Mouse (Mus musculus): Measurements from ENCODE around the gene Ankzf1. TPM values are rescaled to one million over a fixed set of nuclear protein-coding genes. Genes with fewer than 3 reads are reported as not detected.

The Ankzf1 gene
- total RNA-seq, 2 experiments from 2014 or later: 4.3 to 5.0 TPM

GRCm38 (mm10) chr1:75187914-75188483 lies 4.0 kb upstream of the Ankzf1 start:
- DNase-seq: no peak

GRCm38 (mm10) chr1:75190577-75190976 lies 1.4 kb upstream of the Ankzf1 start:
- DNase-seq: no peak

- DNase-seq: no peak
Measured at GRCm38 (mm10) chr1:75191258-75191621, 711 bp upstream of the Ankzf1 start.

GRCm38 (mm10) chr1:75192452-75192851 lies 501 bp downstream of the Ankzf1 start:
- DNase-seq: no peak

- no peak for DNase-seq
Measured at GRCm38 (mm10) chr1:75201236-75201635, 9.3 kb downstream of the Ankzf1 start.

DNA sequence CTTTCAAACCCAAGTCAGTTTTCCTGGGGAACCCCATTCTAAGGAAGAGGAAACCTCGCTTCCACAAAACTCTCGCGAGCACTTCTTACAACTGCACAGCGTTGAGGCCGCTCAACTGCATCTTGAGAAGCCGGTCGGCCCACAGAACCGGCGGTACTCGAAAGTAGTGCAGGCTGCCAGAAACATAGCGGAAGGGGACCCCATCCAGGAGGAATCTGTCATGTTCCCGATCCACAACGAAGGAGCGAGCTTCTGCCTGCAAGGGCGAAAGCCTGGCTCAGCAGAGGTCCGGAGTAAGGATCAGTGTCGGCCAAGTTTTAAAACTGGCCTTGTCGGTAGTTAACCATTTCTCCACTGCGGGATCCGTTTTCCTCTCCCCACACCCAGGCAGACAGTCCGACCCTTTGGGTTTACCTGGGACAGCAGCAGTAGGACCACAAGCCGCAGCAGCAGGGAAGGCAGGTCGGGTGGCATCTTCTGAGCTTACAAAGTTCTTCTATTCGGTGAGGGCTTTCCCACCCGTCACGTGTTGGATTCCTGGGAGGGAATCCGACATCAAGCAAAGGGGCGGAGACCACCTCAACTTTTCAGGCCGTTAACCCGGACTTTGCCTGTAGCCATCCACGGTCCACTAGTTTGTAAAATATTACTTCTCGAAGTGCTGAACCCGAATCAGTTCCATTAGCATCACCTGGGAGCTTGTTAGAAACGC lies 17.2 kb downstream of the Ankzf1 start:
- DNase-seq: no peak

GRCm38 (mm10) chr1:75210136-75211087 lies 18.5 kb downstream of the Ankzf1 start, which contains the start of the genes Glb1l and Stk16:
Gene Glb1l, minus strand, starts transcription at chr1:75210813.
Gene Stk16, plus strand, starts transcription at chr1:75210838.
- peak; percentile 94 for DNase-seq

GRCm38 (mm10) chr1:75211141-75211708 lies 19.3 kb downstream of the Ankzf1 start:
- DNase-seq: no peak

DNA sequence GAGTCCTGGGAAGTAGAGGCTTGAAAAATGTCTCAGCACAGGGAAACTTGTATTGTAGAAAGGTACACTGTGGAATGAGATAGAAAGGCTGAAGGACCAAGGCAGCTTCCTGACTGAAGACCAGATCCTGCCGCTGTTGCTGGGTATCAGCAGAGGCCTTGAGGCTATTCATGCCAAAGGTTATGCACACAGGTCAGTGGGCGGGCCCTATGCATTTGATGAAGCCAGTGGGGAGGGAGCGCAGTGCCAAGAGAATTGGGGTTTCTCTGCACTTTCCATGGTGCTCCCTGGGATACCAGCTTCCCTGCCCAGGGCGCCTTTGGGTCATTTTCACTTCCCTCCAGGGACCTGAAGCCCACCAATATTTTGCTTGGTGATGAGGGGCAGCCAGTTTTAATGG lies 20.6 kb downstream of the Ankzf1 start:
- no peak for DNase-seq

- no peak for DNase-seq
Measured at GRCm38 (mm10) chr1:75213096-75213495, 21.1 kb downstream of the Ankzf1 start.

GRCm38 (mm10) chr1:75214442-75214841 lies 22.5 kb downstream of the Ankzf1 start:
- DNase-seq: no peak

DNA sequence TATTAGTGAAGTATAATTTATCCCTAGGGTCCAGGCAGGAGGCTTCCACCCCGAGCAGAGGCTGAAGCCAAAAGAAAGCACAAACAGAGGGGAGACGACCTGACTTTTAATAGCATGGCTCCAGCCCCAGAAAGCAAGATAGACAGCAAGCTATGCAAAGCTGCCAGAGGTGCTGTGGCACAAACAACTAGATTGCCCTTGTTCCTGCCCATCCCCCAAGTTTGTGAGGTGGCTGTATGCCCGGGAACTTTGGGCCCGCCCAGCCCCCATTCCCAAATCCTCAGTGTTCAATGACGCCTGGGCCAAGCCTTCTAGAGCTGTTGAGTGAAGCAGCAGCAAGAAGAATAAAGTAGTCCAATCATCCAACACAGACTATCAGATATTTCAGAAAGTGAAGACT lies 22.9 kb downstream of the Ankzf1 start:
- DNase-seq: peak; percentile 40

DNA sequence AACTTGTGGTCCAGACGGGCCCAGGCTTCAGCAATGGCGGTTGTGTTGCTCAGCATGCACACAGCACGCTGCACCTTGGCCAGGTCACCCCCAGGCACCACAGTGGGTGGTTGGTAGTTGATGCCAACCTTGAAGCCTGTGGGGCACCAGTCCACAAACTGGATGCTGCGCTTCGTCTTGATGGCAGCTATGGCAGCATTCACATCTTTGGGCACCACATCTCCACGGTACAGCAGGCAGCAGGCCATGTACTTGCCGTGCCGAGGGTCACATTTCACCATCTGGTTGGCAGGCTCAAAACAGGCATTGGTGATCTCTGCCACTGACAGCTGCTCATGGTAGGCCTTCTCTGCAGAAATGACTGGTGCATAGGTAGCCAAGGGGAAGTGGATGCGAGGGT lies 23.8 kb downstream of the Ankzf1 start:
- DNase-seq: peak; percentile 66

GRCm38 (mm10) chr1:75216797-75217585 lies 25.0 kb downstream of the Ankzf1 start:
- peak; percentile 77 for DNase-seq

DNA sequence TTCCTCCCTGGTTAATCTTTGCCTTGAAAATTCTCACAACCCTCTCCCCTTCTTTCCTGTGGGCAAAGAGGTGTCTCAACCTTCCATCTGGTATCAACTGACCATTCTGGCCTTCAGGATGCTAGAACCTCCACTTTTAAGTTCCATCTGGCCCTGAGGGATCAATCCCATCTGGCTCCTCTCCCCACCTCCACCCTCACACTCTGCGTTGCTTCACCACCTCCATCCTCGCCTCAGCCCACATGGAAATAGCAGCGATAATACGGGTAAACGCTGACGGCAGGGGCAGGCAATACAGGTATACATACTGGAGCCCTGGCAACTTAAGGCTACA lies 25.9 kb downstream of the Ankzf1 start:
- DNase-seq: no peak

DNA sequence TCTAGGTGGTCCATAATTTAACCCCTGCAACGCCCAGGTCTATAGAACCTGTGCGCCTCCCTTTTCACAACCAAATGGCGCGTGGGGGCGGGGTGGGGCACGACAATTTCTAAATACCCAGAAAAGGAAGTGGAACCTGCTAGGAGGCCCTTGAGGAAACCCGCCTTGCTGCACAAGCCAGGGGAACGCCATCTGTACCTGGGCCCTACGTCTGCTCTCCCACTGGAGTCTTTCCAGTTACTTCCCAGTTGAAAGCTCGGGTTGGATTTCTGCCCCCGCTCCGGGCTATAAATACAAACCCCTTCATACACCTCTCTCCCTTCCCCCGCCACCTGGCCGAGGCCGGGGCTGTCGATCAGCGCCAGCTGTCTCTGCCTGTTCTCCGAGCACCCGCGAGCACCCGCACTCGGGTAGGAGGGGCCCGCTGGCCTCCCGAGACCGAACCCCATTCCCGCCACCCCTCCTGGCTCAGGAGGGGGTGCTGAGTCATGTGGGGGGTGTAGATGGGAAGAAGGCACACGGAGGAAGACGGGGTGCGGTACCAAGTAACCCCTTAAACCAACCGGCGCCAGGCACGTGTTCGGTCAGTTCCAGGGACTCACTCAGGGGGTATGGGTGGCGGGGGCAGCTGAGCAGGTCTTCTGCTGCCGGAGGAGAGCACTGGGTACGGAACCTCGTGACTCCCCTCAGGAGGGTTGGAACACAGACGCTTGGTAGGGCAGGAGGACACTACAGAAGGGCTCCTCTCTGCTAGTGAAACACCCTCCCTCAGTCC lies 26.5 kb downstream of the Ankzf1 start:
- DNase-seq: peak; percentile 90

GRCm38 (mm10) chr1:75219078-75219477 lies 27.1 kb downstream of the Ankzf1 start:
- DNase-seq: peak; percentile 88

- no peak for DNase-seq
Measured at GRCm38 (mm10) chr1:75219531-75219930, 27.6 kb downstream of the Ankzf1 start, which contains the start of gene Tuba4a. Gene Tuba4a, minus strand, starts transcription at chr1:75219865.

DNA sequence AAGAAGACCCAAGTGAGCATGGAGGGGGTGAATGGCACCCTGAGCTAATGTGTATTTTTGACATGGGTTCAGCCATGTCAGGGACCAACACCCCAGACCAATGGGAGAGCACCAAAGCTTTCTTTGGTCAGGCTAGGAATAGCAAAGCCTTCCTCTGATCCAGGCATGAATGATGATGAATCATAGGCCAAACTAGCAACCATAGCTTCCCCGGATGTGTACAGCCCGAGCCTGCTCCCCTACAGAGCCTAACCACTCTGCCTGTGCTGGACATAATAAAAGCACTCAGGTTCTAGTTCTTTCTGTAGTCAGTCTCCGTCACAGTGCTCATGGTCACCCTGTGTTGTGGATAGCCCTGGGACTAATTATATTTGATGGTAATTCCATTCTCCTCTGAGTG lies 29.6 kb downstream of the Ankzf1 start:
- no peak for DNase-seq

- no peak for DNase-seq
Measured at GRCm38 (mm10) chr1:75222926-75223325, 31.0 kb downstream of the Ankzf1 start.

DNA sequence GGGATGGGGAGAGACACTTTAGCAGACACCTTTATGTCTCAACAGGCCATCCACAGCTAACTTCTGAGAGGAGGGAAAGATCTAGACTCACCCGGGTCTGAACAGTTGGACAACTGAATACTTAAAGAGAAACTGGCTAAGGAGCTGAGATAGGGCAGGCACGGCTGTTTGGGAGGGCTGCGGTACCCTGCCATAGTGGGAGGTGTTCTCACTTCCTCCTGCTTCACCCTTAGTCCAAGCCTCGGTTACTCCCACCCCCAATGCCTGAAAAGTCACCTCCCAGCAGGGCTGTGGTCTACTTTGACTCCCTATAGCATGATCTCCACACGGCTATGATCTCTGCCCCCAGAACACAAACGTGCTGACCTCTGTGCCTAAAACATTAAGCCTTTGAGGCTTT lies 31.6 kb downstream of the Ankzf1 start:
- no peak for DNase-seq

Data from gastrocnemius, postnatal 25 days (tissue).